Mouse (Mus musculus): ENCODE measurements around the gene Bhlhe41. TPM values are rescaled to one million over a fixed set of nuclear protein-coding genes. Genes with fewer than 3 reads are reported as not detected.

The Bhlhe41 gene
- under 1 TPM; 0.13 to 0.20 TPM for total RNA-seq (2023)

DNA sequence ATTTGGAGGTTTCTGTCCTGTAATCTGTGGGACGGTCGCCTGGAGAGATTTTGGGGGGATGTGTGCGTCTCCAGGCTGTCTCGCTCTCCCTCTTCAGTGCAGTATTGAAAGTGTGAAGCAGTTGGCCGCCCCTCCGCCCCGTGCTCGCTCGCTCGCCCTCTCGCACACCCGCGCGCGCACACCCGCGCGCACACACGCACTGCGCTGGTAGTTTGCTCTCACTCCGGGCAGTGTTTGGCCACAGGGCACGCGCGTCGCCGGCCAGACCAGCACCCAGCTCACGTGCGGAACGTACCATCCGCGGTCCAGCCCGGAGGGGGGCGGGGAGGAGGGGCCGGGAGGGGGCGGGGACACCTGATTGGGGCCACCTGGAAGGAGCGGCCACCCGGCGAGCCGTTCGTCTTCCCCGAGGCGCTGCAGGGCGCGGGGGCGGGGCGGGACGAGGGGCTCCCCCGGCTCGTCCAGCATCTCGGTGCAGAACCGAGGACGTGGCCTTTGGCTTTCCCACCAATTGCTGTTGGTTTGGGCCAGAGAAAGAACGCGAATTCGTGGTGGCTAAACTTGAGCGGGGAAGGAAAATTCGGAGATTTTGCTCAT lies at the start of gene Bhlhe41:
Bhlhe41 (minus strand) TSS at position 270 of the 597 bp plus-strand sequence.

Other genes starting within 250 kb of the Bhlhe41 start
- gene Tuba3b, start 249.8 kb downstream of the Bhlhe41 start, total RNA-seq (2023) = not detected
- gene Rassf8, start 118.8 kb downstream of the Bhlhe41 start, total RNA-seq (2023) = 1 to 10 TPM; 4.9 to 9.7 TPM
- under 1 TPM in 1 of 2 experiments, not detected in 1; 0.13 TPM for gene Sspn, start 66.1 kb upstream of the Bhlhe41 start, total RNA-seq (2023)

All from neutrophil, adult 83 days (primary cell).